Mouse (Mus musculus): ENCODE data around the gene Rbm8a.
A peak's percentile ranks its signal among the peaks of the same experiment; 100 is the strongest.
"Not testable (repeated sequence)": the region's sequence is repeated elsewhere in the genome, so short reads cannot be mapped to it uniquely, and the experiment has no call there.

Gene Rbm8a

GRCm38 (mm10) chr3:96603311-96603710 lies 26.4 kb upstream of the Rbm8a start:
- DNase-seq (ENCODE audit: extremely low spot score, low read depth, low spot score): no peak

GRCm38 (mm10) chr3:96606007-96606406 lies 23.7 kb upstream of the Rbm8a start:
- DNase-seq (ENCODE audit: extremely low spot score, low read depth, low spot score): not testable (repeated sequence)

GRCm38 (mm10) chr3:96606618-96607017 lies 23.1 kb upstream of the Rbm8a start:
- DNase-seq (ENCODE audit: extremely low spot score, low read depth, low spot score): no peak

GRCm38 (mm10) chr3:96617941-96618340 lies 11.8 kb upstream of the Rbm8a start:
- no peak for DNase-seq (ENCODE audit: extremely low spot score, low read depth, low spot score)

GRCm38 (mm10) chr3:96623201-96623600 lies 6.5 kb upstream of the Rbm8a start:
- no peak for DNase-seq (ENCODE audit: extremely low spot score, low read depth, low spot score)

GRCm38 (mm10) chr3:96632058-96632457 lies 2.3 kb downstream of the Rbm8a start:
- DNase-seq (ENCODE audit: extremely low spot score, low read depth, low spot score): no peak

- DNase-seq (ENCODE audit: extremely low spot score, low read depth, low spot score): no peak
These were observed 4.3 kb downstream of the Rbm8a start for GRCm38 (mm10) chr3:96634015-96634414.

GRCm38 (mm10) chr3:96634928-96635879 lies 5.5 kb downstream of the Rbm8a start, which contains the start of the genes Pex11b and Gm42957:
Pex11b (plus strand) TSS chr3:96635376.
Gm42957 (plus strand) TSS chr3:96635474.
- peak; percentile 47 for DNase-seq (ENCODE audit: extremely low spot score, low read depth, low spot score)

GRCm38 (mm10) chr3:96635906-96636305 lies 6.2 kb downstream of the Rbm8a start:
- no peak for DNase-seq (ENCODE audit: extremely low spot score, low read depth, low spot score)

GRCm38 (mm10) chr3:96636448-96636847 lies 6.7 kb downstream of the Rbm8a start:
- no peak for DNase-seq (ENCODE audit: extremely low spot score, low read depth, low spot score)

GRCm38 (mm10) chr3:96639219-96639618 lies 9.5 kb downstream of the Rbm8a start:
- peak; percentile 42 for DNase-seq (ENCODE audit: extremely low spot score, low read depth, low spot score)

GRCm38 (mm10) chr3:96645018-96645649 lies 15.4 kb downstream of the Rbm8a start, which contains the start of gene Itga10:
Itga10 (plus strand) TSS chr3:96645584.
- DNase-seq (ENCODE audit: extremely low spot score, low read depth, low spot score): no peak

- no peak for DNase-seq (ENCODE audit: extremely low spot score, low read depth, low spot score)
These were observed 17.6 kb downstream of the Rbm8a start for GRCm38 (mm10) chr3:96647365-96647764.

- DNase-seq (ENCODE audit: extremely low spot score, low read depth, low spot score): no peak
These were observed 31.2 kb downstream of the Rbm8a start for GRCm38 (mm10) chr3:96660901-96661300.

GRCm38 (mm10) chr3:96662731-96663316 lies 33.1 kb downstream of the Rbm8a start:
- no peak for DNase-seq (ENCODE audit: extremely low spot score, low read depth, low spot score)

GRCm38 (mm10) chr3:96663432-96664239 lies 33.9 kb downstream of the Rbm8a start:
- DNase-seq (ENCODE audit: extremely low spot score, low read depth, low spot score): peak; percentile 72

- DNase-seq (ENCODE audit: extremely low spot score, low read depth, low spot score): not testable (repeated sequence)
These were observed 36.1 kb downstream of the Rbm8a start for GRCm38 (mm10) chr3:96665732-96666363.

GRCm38 (mm10) chr3:96666916-96667315 lies 37.2 kb downstream of the Rbm8a start:
- DNase-seq (ENCODE audit: extremely low spot score, low read depth, low spot score): no peak

- no peak for DNase-seq (ENCODE audit: extremely low spot score, low read depth, low spot score)
These were observed 37.6 kb downstream of the Rbm8a start for GRCm38 (mm10) chr3:96667316-96667715.

- DNase-seq (ENCODE audit: extremely low spot score, low read depth, low spot score): no peak
These were observed 38.8 kb downstream of the Rbm8a start for GRCm38 (mm10) chr3:96668424-96669067.

All from hindlimb bud, embryonic 11.5 days (tissue).